Mouse (Mus musculus) intestine, embryonic 16.5 days (tissue): ENCODE results near the gene Mast3. TPM values are rescaled to one million over a fixed set of nuclear protein-coding genes. Genes with fewer than 3 reads are reported as not detected.

Experiments used
- ATAC-seq: fragments of 200-750 bp; cut with Nextera tagmentation; 2 replicates; pipeline ENCODE4 v1.8.0; 2017; ENCODE audit warnings: moderate TSS enrichment, moderate library complexity
- H3K27ac ChIP-seq: fragments of 300-500 bp; sonication (generic); 2 replicates; pipeline ENCODE4 v1.5.1; 2014; ENCODE audit warnings: mild to moderate bottlenecking, low read length
- H3K27me3 ChIP-seq: fragments of 300-500 bp; sonication (generic); replicated peaks from 2 replicates; pipeline ENCODE4 v1.6.1; 2014; ENCODE audit warnings: low read length, control low read depth, mixed read lengths; ENCODE audit not compliant: control insufficient read depth, insufficient read depth
- H3K36me3 ChIP-seq: fragments of 300-500 bp; sonication (generic); 2 replicates; pipeline ENCODE4 v1.6.1; 2014; ENCODE audit warnings: low read length, control low read depth; ENCODE audit not compliant: control insufficient read depth, insufficient read depth
- H3K4me1 ChIP-seq: fragments of 300-500 bp; sonication (generic); 2 replicates; pipeline ENCODE4 v1.6.1; 2014; ENCODE audit warnings: low read length, control low read depth, mixed read lengths; ENCODE audit not compliant: control insufficient read depth, insufficient read depth
- H3K4me2 ChIP-seq: fragments of 300-500 bp; sonication (generic); 2 replicates; pipeline ENCODE4 v1.6.1; 2014; ENCODE audit warnings: low read depth, low read length, control low read depth
- H3K4me3 ChIP-seq: fragments of 300-500 bp; sonication (generic); 2 replicates; pipeline ENCODE4 v1.5.1; 2014; ENCODE audit warnings: mild to moderate bottlenecking, low read length
- H3K9ac ChIP-seq: fragments of 300-500 bp; sonication (generic); 2 replicates; pipeline ENCODE4 v1.6.1; 2014; ENCODE audit warnings: low read depth, low read length
- H3K9me3 ChIP-seq: fragments of 300-500 bp; sonication (generic); 2 replicates; pipeline ENCODE4 v1.6.1; 2016; ENCODE audit warnings: low read length, control low read depth; ENCODE audit not compliant: control insufficient read depth
- WGBS: fragments of 180-500 bp; shearing (Covaris S2); extraction: QIAGEN DNeasy Blood & Tissue Kit; methylation state at CpG from one replicate; pipeline ENCODE4 v1.1.7; 2014; 5-methylcytosine and 5-hydroxymethylcytosine counted together
- polyA plus RNA-seq: library from polyadenylated mRNA; unstranded; fragments of >200 nt; fragmentation: Nextera tagmentation; extraction: Ambion mirVana; gene quantifications from 2 replicates; pipeline ENCODE4 v1.2.1, GENCODE M21; 2015

Mast3 gene
- polyA plus RNA-seq, 1 experiment from 2014 or later, result 12.9 TPM

DNA sequence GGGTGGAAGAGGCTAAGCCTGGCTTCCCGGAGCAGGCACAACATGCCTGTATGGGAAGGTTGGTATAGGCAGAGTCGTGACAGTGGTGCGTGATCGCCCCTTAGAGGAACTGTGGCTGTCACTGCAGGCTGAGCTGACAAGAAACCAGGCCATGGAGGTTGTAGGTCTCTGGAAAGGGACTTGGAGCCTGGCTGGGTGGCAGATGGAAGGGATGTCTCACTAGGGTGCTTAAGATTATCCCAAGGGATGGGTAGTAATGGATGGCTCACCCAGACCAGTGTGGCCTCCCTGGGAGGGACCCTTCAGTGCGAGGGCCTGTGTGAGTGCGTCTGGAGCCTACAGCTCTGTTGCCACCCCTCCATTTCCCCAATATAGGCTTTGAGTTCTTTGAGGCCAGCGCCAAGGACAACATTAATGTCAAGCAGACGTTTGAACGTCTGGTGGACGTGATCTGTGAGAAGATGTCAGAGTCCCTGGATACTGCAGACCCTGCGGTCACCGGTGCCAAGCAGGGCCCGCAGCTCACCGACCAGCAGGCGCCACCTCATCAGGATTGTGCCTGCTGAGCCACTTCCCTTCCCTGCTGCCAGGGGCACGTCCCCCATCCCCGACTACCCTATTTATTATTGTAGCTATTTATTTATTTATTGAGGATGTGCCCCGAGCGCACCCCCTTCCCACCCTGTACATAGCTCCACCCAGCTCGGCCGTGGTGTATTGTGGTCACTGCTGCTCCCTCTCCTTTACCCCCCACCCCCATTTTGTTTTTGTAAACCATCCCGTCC lies 47.1 kb downstream of the Mast3 start:
- no peak overlapping the region for H3K9ac ChIP-seq

DNA sequence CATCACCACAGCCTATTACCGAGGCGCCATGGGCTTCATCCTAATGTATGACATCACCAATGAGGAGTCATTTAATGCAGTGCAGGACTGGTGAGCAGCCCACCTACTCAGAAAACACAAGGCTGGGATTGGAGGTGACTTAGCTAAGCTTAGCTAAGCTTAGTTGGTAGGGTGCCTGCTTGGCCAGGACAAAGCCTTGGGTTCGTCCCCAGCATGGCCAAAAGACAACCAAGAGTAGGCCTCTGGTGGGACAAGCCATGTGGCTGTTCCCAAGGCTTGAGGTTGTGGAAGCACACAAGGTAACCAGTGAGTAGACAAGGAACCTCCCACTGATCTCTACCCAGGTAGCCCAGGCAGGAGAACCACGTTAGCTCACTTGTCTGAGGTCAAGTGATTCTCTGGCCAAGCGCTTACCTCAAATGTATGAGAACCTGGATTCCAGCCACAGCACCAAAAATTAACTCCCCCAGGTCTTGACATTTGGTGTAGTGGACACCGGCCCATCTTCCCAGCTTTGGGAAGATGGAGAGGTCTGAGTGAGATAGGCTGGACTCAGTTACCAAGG lies 48.3 kb downstream of the Mast3 start:
- ATAC-seq, result no peak
- WGBS, result 94% methylated on average over 6 of the region's 6 CpGs
- H3K27me3 ChIP-seq, result no peaks in the 10 kb centered on the region
- peaks cover 4% of the 10 kb centered on the region; the same call in 1 of the 2 replicates for H3K36me3 ChIP-seq
- H3K9me3 ChIP-seq, result no peaks in the 10 kb centered on the region
- H3K4me2 ChIP-seq, result no peak overlapping the region
- H3K4me3 ChIP-seq, result no peak overlapping the region
- peaks cover 44% of the 10 kb centered on the region for H3K4me1 ChIP-seq
- no peak overlapping the region for H3K27ac ChIP-seq
- H3K9ac ChIP-seq, result no peak overlapping the region

More for the DNA sequence above, 47.1 kb downstream of the Mast3 start:
- H3K9me3 ChIP-seq, result no peaks in the 10 kb centered on the region
- H3K4me1 ChIP-seq, result peaks cover 44% of the 10 kb centered on the region
- no peak overlapping the region for H3K27ac ChIP-seq
- H3K4me3 ChIP-seq, result no peak overlapping the region
- WGBS, result 74% methylated on average over 22 of the region's 22 CpGs
- no peak for ATAC-seq
- H3K36me3 ChIP-seq, result peaks cover 4% of the 10 kb centered on the region; the same call in 1 of the 2 replicates
- no peaks in the 10 kb centered on the region for H3K27me3 ChIP-seq
- no peak overlapping the region for H3K4me2 ChIP-seq

DNA sequence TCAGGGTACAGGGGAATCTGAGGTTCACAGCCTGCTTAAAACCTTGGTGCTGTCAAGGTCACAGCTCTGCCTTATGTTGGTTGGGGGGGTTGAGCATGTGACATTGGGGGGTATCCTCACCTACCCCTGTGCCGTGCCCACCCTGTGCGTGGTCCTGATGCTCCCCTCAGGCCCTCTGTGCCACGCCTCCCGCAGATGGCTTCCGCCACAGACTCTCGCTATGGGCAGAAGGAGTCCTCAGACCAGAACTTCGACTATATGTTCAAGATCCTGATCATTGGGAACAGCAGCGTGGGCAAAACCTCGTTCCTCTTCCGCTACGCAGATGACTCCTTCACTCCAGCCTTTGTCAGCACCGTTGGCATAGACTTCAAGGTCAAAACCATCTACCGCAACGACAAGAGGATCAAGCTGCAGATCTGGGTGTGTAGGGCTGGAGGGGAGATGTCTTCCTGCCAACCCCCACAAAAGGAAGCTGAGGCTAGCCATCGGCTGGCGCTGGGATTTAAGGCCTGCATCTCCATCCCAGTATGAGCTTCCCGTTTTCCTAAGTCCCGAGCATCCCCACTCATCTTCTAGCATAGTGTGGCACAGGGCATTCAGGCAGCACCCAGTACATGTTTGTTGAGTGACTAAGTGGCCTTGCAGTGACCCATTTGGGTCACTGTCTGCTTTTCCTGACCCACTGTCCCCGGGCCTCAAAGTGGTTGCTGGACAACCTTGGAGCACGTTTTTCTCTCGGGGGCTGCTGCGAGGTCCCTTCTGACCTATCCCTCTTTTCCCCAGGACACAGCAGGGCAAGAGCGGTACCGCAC lies 49.0 kb downstream of the Mast3 start:
- WGBS, result 83% methylated on average over 24 of the region's 24 CpGs
- H3K9me3 ChIP-seq, result no peaks in the 10 kb centered on the region
- no peak overlapping the region for H3K27ac ChIP-seq
- H3K4me1 ChIP-seq, result peaks cover 41% of the 10 kb centered on the region
- H3K36me3 ChIP-seq, result peaks cover 4% of the 10 kb centered on the region; the same call in 1 of the 2 replicates
- H3K4me2 ChIP-seq, result peak overlapping the region; percentile 98
- peak overlapping the region; percentile 79 for H3K4me3 ChIP-seq
- no peaks in the 10 kb centered on the region for H3K27me3 ChIP-seq
- no peak overlapping the region for H3K9ac ChIP-seq
- no peak for ATAC-seq

DNA sequence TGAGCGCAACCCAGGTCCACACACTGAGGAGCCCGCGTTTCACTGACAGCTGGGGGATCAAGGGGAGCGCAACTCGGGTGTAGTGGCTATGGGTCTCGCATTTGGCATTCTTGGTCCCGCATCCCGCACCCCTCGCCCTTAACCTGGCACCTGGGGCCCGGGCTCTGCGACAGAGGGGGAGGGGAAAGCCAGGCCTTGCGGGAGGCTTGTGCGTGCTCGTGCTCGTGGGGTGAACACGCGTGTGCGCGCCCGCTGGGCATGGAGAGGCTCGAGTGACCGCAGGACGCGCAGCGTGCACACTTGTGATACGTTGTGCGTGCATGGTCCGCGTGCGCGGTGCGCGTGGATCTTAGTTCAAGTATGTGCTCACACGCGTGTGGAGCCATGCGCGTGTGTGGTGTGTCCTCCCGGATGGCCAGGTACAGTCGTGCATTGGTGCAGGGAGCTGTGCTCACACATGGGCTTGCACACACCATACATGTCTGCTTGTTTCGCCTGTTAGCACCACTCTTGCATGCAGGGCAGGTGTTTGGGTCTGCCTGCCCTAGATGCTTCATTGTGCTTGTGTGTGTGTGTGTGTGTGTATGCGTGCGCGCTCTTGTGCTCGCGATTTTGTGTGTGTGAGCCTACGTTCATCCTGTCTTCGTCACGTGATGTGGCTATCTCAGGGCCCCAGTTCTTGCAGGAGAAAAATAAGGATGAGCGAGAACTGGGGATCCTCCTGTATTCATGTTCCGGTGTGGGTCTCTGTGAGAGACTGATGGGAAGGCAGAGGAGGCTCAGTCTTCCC lies 49.8 kb downstream of the Mast3 start:
- peak overlapping the region; percentile 65 for H3K27ac ChIP-seq
- peak overlapping the region; percentile 79 for H3K4me3 ChIP-seq
- peak overlapping the region; percentile 98 for H3K4me2 ChIP-seq
- no peaks in the 10 kb centered on the region for H3K9me3 ChIP-seq
- no peaks in the 10 kb centered on the region for H3K27me3 ChIP-seq
- peaks cover 4% of the 10 kb centered on the region; the same call in 1 of the 2 replicates for H3K36me3 ChIP-seq
- WGBS, result 11% methylated on average over 50 of the region's 50 CpGs
- peak; percentile 31 for ATAC-seq
- H3K4me1 ChIP-seq, result peaks cover 38% of the 10 kb centered on the region
- peak overlapping the region; percentile 91 for H3K9ac ChIP-seq

DNA sequence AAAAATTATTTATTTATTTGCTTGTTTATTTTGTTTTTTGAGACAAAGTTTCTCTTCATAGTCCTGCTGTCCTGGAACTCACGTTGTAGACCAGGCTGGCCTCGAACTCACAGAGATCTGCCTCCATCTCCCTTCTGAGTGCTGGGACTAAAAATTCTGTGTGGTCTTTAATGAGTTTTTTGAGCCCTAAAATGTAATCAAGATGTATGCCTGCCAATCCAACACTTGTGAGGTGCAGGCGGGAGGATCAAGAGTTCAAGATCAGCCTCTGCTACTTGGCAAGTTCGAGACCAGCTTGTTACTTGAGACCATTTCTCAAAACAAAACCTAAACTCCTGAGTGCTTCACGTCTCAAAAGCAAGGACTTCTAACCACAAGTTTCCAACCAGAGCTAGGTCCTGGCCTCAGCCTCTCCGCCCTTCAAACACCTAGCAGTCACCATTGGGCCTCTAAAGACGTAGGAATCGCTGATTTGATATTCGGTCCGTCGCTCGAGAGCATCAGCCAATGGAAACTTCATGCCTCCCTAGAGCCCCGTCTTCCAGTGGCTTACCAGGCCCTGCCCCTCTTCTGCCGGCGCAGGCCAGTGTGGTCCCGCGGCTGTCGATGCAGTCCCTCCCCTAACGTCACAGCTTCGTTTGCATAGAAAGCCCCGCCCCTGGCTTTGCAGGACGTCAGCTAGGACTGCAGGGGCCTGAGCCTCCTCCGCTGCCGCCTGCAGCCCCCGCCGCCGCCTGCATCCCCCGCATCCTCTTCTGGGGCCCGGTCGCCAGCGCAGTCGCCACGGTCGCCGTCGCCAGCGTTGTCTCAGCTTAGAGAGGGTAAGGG lies 50.6 kb downstream of the Mast3 start, which contains the start of gene Rab3a:
Gene Rab3a (plus strand): TSS at position 637 of the 828 bp plus-strand sequence.
- WGBS, result 8% methylated on average over 37 of the region's 37 CpGs
- Histone ChIP-seq H3K4me3 (peak within 1 kb of the TSS; percentile 79), H3K27me3 (no peaks in the 10 kb centered on the region), H3K4me1 (peaks cover 31% of the 10 kb centered on the region), H3K9ac (peak within 1 kb of the TSS; percentile 91), H3K4me2 (peak within 1 kb of the TSS; percentile 98), H3K36me3 (peaks cover 4% of the 10 kb centered on the region; the same call in 1 of the 2 replicates), H3K9me3 (no peaks in the 10 kb centered on the region), H3K27ac (peak within 1 kb of the TSS; percentile 87)
- peak; percentile 98 for ATAC-seq

DNA sequence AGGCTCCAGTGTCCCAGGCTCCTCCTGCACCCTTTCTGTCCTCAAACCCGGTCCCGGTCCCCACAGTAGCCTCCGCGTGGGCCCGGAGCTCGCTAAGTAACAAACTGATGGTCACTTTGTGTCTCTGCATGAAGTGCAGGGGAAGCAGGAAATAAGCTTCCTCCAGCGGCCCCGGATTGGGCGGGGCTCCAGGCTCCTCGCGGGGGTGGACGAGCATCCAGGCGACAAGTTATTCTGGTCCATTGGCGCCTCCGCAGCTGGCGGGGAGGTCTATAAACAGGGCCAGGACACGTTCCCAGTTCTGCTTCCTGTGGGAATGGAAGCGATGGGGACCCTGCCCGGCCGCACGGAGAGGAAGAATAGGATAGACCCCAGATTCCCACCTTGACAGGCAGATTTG lies 51.7 kb downstream of the Mast3 start:
- 16% methylated on average over 21 of the region's 21 CpGs for WGBS
- Histone ChIP-seq H3K4me2 (peak overlapping the region; percentile 48), H3K27ac (peak overlapping the region; percentile 87), H3K36me3 (peaks cover 4% of the 10 kb centered on the region; the same call in 1 of the 2 replicates), H3K27me3 (no peaks in the 10 kb centered on the region; the same call in 1 of the 2 replicates), H3K9me3 (no peaks in the 10 kb centered on the region), H3K4me3 (peak overlapping the region; percentile 23; the same call in 1 of the 2 replicates), H3K4me1 (peaks cover 24% of the 10 kb centered on the region), H3K9ac (peak overlapping the region; percentile 53)
- no peak for ATAC-seq

DNA sequence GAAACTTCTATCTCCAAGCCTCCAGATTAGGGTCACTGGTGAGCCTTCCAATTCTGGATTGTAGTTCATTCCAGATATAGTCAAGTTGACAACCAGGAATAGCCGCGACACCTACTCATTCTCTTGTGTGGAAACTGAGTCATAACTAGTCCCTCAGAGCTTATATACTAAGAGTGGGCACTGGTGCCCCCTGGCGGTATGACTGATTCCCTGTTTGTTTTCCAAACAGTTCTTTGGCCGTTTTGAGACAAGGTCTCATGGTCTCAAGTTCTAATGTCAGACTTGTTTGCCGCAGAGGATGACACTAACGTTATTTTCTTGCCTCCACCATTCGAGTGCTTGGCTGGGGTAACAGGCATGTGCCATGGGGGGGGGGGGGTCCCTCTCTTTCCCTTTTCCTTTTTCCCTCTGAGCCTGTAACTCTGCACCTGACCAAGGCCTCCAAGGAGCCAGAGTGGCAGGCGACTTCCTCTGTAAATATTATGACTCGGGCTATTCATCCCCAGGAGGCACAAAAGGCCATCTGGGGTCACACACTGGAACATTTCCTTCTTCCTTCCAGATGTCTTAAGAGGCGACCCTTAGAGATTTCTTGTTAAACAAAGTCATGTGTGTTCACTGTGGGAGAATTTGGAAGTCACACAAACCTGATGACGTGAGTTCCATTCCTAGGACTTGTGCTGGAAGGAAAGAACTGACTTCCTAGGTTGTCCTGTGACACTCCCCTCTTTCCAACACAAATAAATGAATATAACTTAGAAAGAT lies 52.7 kb downstream of the Mast3 start:
- H3K27me3 ChIP-seq, result peaks cover 1% of the 10 kb centered on the region; the same call in 1 of the 2 replicates
- peak overlapping the region; percentile 87 for H3K27ac ChIP-seq
- no peak overlapping the region; the same call in 1 of the 2 replicates for H3K9ac ChIP-seq
- 28% methylated on average over 11 of the region's 11 CpGs for WGBS
- peaks cover 24% of the 10 kb centered on the region for H3K4me1 ChIP-seq
- ATAC-seq, result no peak
- H3K4me2 ChIP-seq, result 0 out of 2 replicates have a peak overlapping the region, but pooled peaks have one; percentile 48
- H3K36me3 ChIP-seq, result peaks cover 4% of the 10 kb centered on the region; the same call in 1 of the 2 replicates
- H3K4me3 ChIP-seq, result no peak overlapping the region
- H3K9me3 ChIP-seq, result no peaks in the 10 kb centered on the region
